Mouse (Mus musculus): ENCODE results near the gene Ap1s3.

GRCm38 (mm10) chr1:79671543-79672337 lies at the start of gene Ap1s3:
- TF ChIP-seq CTCF (IDR thresholded peaks at IDR 0.05; ENCODE audit: borderline replicate concordance, insufficient read depth, low read length) (no peak), POLR2A (IDR thresholded peaks at IDR 0.05; ENCODE audit: low read depth, low read length) (0 out of 2 replicates have a peak, but pooled peaks have one; percentile 19)
